Mouse (Mus musculus): ENCODE measurements around the gene Phlda3. TPM values are rescaled to one million over a fixed set of nuclear protein-coding genes. Genes with fewer than 3 reads are reported as not detected.

Phlda3 gene
- total RNA-seq (2021) = 10 to 100 TPM; 17.2 to 22.7 TPM

GRCm38 (mm10) chr1:135765645-135766591 lies at the start of gene Phlda3:
TSS of gene Phlda3 (plus strand) at chr1:135766119.
- DNase-seq (ENCODE audit: extremely low spot score in 1 of 2, low spot score in 1 of 2) = peak; percentile 50 to 54

GRCm38 (mm10) chr1:135719486-135719885 lies 46.4 kb upstream of the Phlda3 start:
- peak; percentile 46 to 63 for DNase-seq (ENCODE audit: extremely low spot score in 1 of 2, low spot score in 1 of 2)

GRCm38 (mm10) chr1:135719983-135720382 lies 45.9 kb upstream of the Phlda3 start, which contains the start of gene Csrp1:
TSS of gene Csrp1 (plus strand) at chr1:135720061.
- no peak for DNase-seq (ENCODE audit: extremely low spot score in 1 of 2, low spot score in 1 of 2)

GRCm38 (mm10) chr1:135723016-135723415 lies 42.9 kb upstream of the Phlda3 start:
- no peak for DNase-seq (ENCODE audit: extremely low spot score in 1 of 2, low spot score in 1 of 2)

- no peak for DNase-seq (ENCODE audit: extremely low spot score in 1 of 2, low spot score in 1 of 2)
These were observed 41.8 kb upstream of the Phlda3 start for GRCm38 (mm10) chr1:135724134-135724533.

GRCm38 (mm10) chr1:135725324-135725723 lies 40.6 kb upstream of the Phlda3 start:
- no peak for DNase-seq (ENCODE audit: extremely low spot score in 1 of 2, low spot score in 1 of 2)

GRCm38 (mm10) chr1:135725936-135726335 lies 40.0 kb upstream of the Phlda3 start:
- no peak for DNase-seq (ENCODE audit: extremely low spot score in 1 of 2, low spot score in 1 of 2)

- peak; percentile 67 to 72 for DNase-seq (ENCODE audit: extremely low spot score in 1 of 2, low spot score in 1 of 2)
These were observed 37.1 kb upstream of the Phlda3 start for GRCm38 (mm10) chr1:135728631-135729366.

- no peak for DNase-seq (ENCODE audit: extremely low spot score in 1 of 2, low spot score in 1 of 2)
These were observed 36.6 kb upstream of the Phlda3 start for GRCm38 (mm10) chr1:135729367-135729713.

- DNase-seq (ENCODE audit: extremely low spot score in 1 of 2, low spot score in 1 of 2) = no peak
These were observed 36.1 kb upstream of the Phlda3 start for GRCm38 (mm10) chr1:135729821-135730220.

- DNase-seq (ENCODE audit: extremely low spot score in 1 of 2, low spot score in 1 of 2) = no peak
These were observed 35.6 kb upstream of the Phlda3 start for GRCm38 (mm10) chr1:135730296-135730695.

GRCm38 (mm10) chr1:135731393-135731792 lies 34.5 kb upstream of the Phlda3 start:
- DNase-seq (ENCODE audit: extremely low spot score in 1 of 2, low spot score in 1 of 2) = no peak

GRCm38 (mm10) chr1:135731897-135732684 lies 33.8 kb upstream of the Phlda3 start:
- DNase-seq (ENCODE audit: extremely low spot score in 1 of 2, low spot score in 1 of 2) = no peak

GRCm38 (mm10) chr1:135734225-135734937 lies 31.5 kb upstream of the Phlda3 start:
- peak in 1 of 2 experiments; percentile 47 for DNase-seq (ENCODE audit: extremely low spot score in 1 of 2, low spot score in 1 of 2)

- DNase-seq (ENCODE audit: extremely low spot score in 1 of 2, low spot score in 1 of 2) = no peak
These were observed 30.5 kb upstream of the Phlda3 start for GRCm38 (mm10) chr1:135735460-135735859.

- DNase-seq (ENCODE audit: extremely low spot score in 1 of 2, low spot score in 1 of 2) = no peak
These were observed 20.9 kb upstream of the Phlda3 start for GRCm38 (mm10) chr1:135744987-135745386.

GRCm38 (mm10) chr1:135746248-135746647 lies 19.7 kb upstream of the Phlda3 start:
- no peak for DNase-seq (ENCODE audit: extremely low spot score in 1 of 2, low spot score in 1 of 2)

- peak; percentile 61 to 92 for DNase-seq (ENCODE audit: extremely low spot score in 1 of 2, low spot score in 1 of 2)
These were observed 13.1 kb upstream of the Phlda3 start for GRCm38 (mm10) chr1:135752737-135753348.

- no peak for DNase-seq (ENCODE audit: extremely low spot score in 1 of 2, low spot score in 1 of 2)
These were observed 10.6 kb upstream of the Phlda3 start for GRCm38 (mm10) chr1:135755287-135755686.

Measured in layer of hippocampus, postnatal 25 days (tissue).